ENCODE assay signal across 8 mouse cellular contexts in the genomic region with DNA sequence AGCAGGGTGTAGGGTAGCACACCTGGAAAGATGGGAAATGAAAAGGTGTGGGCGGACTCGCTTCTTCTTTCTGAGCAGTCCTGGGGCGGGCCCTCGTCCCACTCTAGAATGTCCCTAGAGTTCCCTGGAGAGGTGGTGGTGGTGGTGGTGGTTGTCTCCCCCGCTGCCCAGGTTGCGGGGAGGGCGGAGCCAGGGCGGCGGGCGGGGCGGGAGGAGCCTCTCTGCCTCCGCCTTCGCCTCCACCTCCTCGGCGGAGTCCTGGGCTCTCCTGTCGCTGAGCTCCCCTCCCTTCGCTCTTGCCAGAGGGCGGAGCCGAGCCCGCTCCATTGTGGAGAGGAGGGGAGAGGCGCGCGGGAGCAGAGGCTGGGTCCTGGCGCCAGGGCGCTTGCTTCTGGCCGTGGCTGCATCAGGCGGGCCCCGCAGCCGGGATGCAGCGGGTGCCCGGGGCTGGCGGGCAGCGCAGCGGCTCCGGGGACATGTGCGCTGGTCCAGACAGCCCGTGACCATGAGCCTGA. TPM values are rescaled to one million over a fixed set of nuclear protein-coding genes. Genes with fewer than 3 reads are reported as not detected.
DNase-seq lines count a peak whose midpoint lies in the region; ATAC-seq and TF ChIP-seq lines count a peak whose summit lies in the region.

No protein-coding gene starts in this region.

- DNase-seq in A20 (ENCODE audit: low read depth, low spot score), result peak; percentile 86
- DNase-seq in heart, embryonic 10.5 days (ENCODE audit: low spot score), result peak; percentile 94
- DNase-seq in kidney, postnatal 0 days (ENCODE audit: low spot score), result peak; percentile 96
- DNase-seq in liver, embryonic 13.5 days, result peak; percentile 85
- DNase-seq in neural tube, embryonic 11.5 days (ENCODE audit: low spot score), result peak; percentile 90
- DNase-seq in stomach, postnatal 0 days (ENCODE audit: low spot score), result peak; percentile 94

- peak overlapping the region; percentile 86 for H3K4me2 ChIP-seq in embryonic facial prominence, embryonic 15.5 days (replicated peaks)
- peak overlapping the region; percentile 97 for H3K4me2 ChIP-seq in kidney, postnatal 0 days (ENCODE audit: low read length)
- H3K4me2 ChIP-seq in liver, embryonic 13.5 days, result peak overlapping the region; percentile 99
- peak overlapping the region; percentile 81 for H3K4me2 ChIP-seq in neural tube, embryonic 11.5 days (ENCODE audit: low read depth)
- H3K4me2 ChIP-seq in stomach, postnatal 0 days (replicated peaks; ENCODE audit: low read depth), result peak overlapping the region; percentile 98

- TF ChIP-seq CTCF in bone marrow macrophage, adult 2 months (IDR thresholded peaks at IDR 0.05; ENCODE audit: low read depth, low read length), result no peak
- peak; percentile 32; the same call in 1 of the 2 replicates for TF ChIP-seq CTCF in kidney, postnatal 0 days (IDR thresholded peaks at IDR 0.05; ENCODE audit: low read depth)
- no peak; the same call in 1 of the 2 replicates for TF ChIP-seq CTCF in stomach, postnatal 0 days (IDR thresholded peaks at IDR 0.05; ENCODE audit: low read depth)

- peak overlapping the region; percentile 71 for H3K9ac ChIP-seq in embryonic facial prominence, embryonic 15.5 days
- H3K9ac ChIP-seq in kidney, postnatal 0 days (ENCODE audit: low read depth, low read length), result peak overlapping the region; percentile 72
- H3K9ac ChIP-seq in liver, embryonic 13.5 days, result peak overlapping the region; percentile 85
- H3K9ac ChIP-seq in neural tube, embryonic 11.5 days (ENCODE audit: low read length), result peak overlapping the region; percentile 83
- peak overlapping the region; percentile 83 for H3K9ac ChIP-seq in stomach, postnatal 0 days (ENCODE audit: low read length)

- TF ChIP-seq EP300 in stomach, postnatal 0 days (optimal IDR thresholded peaks at IDR 0.05), result no peak

- H3K4me1 ChIP-seq in bone marrow macrophage, adult 2 months (ENCODE audit: control insufficient read depth, insufficient read depth, low read length), result peaks cover 22% of the 10 kb centered on the region
- H3K4me1 ChIP-seq in embryonic facial prominence, embryonic 15.5 days, result peaks cover 46% of the 10 kb centered on the region
- peaks cover 56% of the 10 kb centered on the region for H3K4me1 ChIP-seq in heart, embryonic 10.5 days
- H3K4me1 ChIP-seq in kidney, postnatal 0 days (replicated peaks; ENCODE audit: insufficient read depth, low read length), result peaks cover 22% of the 10 kb centered on the region; the same call in 1 of the 2 replicates
- peaks cover 52% of the 10 kb centered on the region for H3K4me1 ChIP-seq in liver, embryonic 13.5 days (replicated peaks)
- H3K4me1 ChIP-seq in neural tube, embryonic 11.5 days (ENCODE audit: control insufficient read depth, insufficient read depth, low read length), result peaks cover 21% of the 10 kb centered on the region
- H3K4me1 ChIP-seq in stomach, postnatal 0 days (replicated peaks; ENCODE audit: control insufficient read depth, insufficient read depth), result peaks cover 8% of the 10 kb centered on the region

- ATAC-seq in embryonic facial prominence, embryonic 15.5 days (ENCODE audit: insufficient number of reproducible peaks, low FRiP score, low TSS enrichment, low read depth), result peak; percentile 75
- ATAC-seq in kidney, postnatal 0 days (replicated peaks; ENCODE audit: low FRiP score, low read depth), result peak; percentile 15; the same call in 1 of the 2 replicates
- ATAC-seq in liver, embryonic 13.5 days (ENCODE audit: low read depth), result peak; percentile 43
- peak; percentile 28 for ATAC-seq in neural tube, embryonic 11.5 days (ENCODE audit: insufficient read depth, low FRiP score, low TSS enrichment)
- peak; percentile 53 for ATAC-seq in stomach, postnatal 0 days (ENCODE audit: low FRiP score, low TSS enrichment)

- H3K36me3 ChIP-seq in embryonic facial prominence, embryonic 15.5 days, result peaks cover 38% of the 10 kb centered on the region
- peaks cover 49% of the 10 kb centered on the region for H3K36me3 ChIP-seq in heart, embryonic 10.5 days
- H3K36me3 ChIP-seq in kidney, postnatal 0 days (ENCODE audit: insufficient read depth, low read length), result peaks cover 37% of the 10 kb centered on the region
- H3K36me3 ChIP-seq in liver, embryonic 13.5 days, result peaks cover 52% of the 10 kb centered on the region
- peaks cover 22% of the 10 kb centered on the region for H3K36me3 ChIP-seq in neural tube, embryonic 11.5 days (ENCODE audit: control insufficient read depth, insufficient read depth, low read length)
- peaks cover 16% of the 10 kb centered on the region; the same call in 1 of the 2 replicates for H3K36me3 ChIP-seq in stomach, postnatal 0 days (ENCODE audit: control insufficient read depth, insufficient read depth, low read length)

- H3K4me3 ChIP-seq in bone marrow macrophage, adult 2 months (ENCODE audit: insufficient read depth, low read length), result peak overlapping the region; percentile 65
- peak overlapping the region; percentile 66 for H3K4me3 ChIP-seq in embryonic facial prominence, embryonic 15.5 days (replicated peaks)
- peak overlapping the region; percentile 69 for H3K4me3 ChIP-seq in heart, embryonic 10.5 days
- H3K4me3 ChIP-seq in kidney, postnatal 0 days (replicated peaks; ENCODE audit: low read depth, low read length), result peak overlapping the region; percentile 69
- peak overlapping the region; percentile 72 for H3K4me3 ChIP-seq in liver, embryonic 13.5 days (replicated peaks)
- peak overlapping the region; percentile 67 for H3K4me3 ChIP-seq in neural tube, embryonic 11.5 days (ENCODE audit: low read depth, low read length)
- H3K4me3 ChIP-seq in stomach, postnatal 0 days (ENCODE audit: low read depth, low read length), result peak overlapping the region; percentile 69

- no peaks in the 10 kb centered on the region for H3K27me3 ChIP-seq in embryonic facial prominence, embryonic 15.5 days
- H3K27me3 ChIP-seq in heart, embryonic 10.5 days (ENCODE audit: insufficient read depth, poor library complexity, severe bottlenecking), result no peaks in the 10 kb centered on the region
- H3K27me3 ChIP-seq in kidney, postnatal 0 days (ENCODE audit: insufficient read depth, low read length), result no peaks in the 10 kb centered on the region
- H3K27me3 ChIP-seq in liver, embryonic 13.5 days, result no peaks in the 10 kb centered on the region
- no peaks in the 10 kb centered on the region for H3K27me3 ChIP-seq in neural tube, embryonic 11.5 days (ENCODE audit: control insufficient read depth, insufficient read depth, low read length)
- H3K27me3 ChIP-seq in stomach, postnatal 0 days (ENCODE audit: control insufficient read depth, insufficient read depth, low read length), result no peaks in the 10 kb centered on the region

- no peak for TF ChIP-seq POLR2A in bone marrow macrophage, adult 2 months (IDR thresholded peaks at IDR 0.05; ENCODE audit: borderline replicate concordance, low read depth, low read length)

- 2% methylated on average over 35 of the region's 37 CpGs for WGBS in embryonic facial prominence, embryonic 15.5 days
- 2% methylated on average over 36 of the region's 37 CpGs for WGBS in heart, embryonic 10.5 days
- under 1% methylated on average over 30 of the region's 37 CpGs for WGBS in kidney, postnatal 0 days
- 1% methylated on average over 29 of the region's 37 CpGs for WGBS in liver, embryonic 13.5 days (ENCODE audit: insufficient replicate concordance)
- 0% methylated on average over 25 of the region's 37 CpGs for WGBS in neural tube, embryonic 11.5 days
- 2% methylated on average over 33 of the region's 37 CpGs for WGBS in stomach, postnatal 0 days

- no peak overlapping the region for H3K27ac ChIP-seq in bone marrow macrophage, adult 2 months (ENCODE audit: insufficient read depth, low read depth, low read length)
- peak overlapping the region; percentile 86 for H3K27ac ChIP-seq in embryonic facial prominence, embryonic 15.5 days (replicated peaks)
- H3K27ac ChIP-seq in heart, embryonic 10.5 days, result peak overlapping the region; percentile 87
- H3K27ac ChIP-seq in kidney, postnatal 0 days, result peak overlapping the region; percentile 75
- peak overlapping the region; percentile 95 for H3K27ac ChIP-seq in liver, embryonic 13.5 days
- H3K27ac ChIP-seq in neural tube, embryonic 11.5 days (ENCODE audit: low read depth, low read length), result peak overlapping the region; percentile 40; the same call in 1 of the 2 replicates
- peak overlapping the region; percentile 79 for H3K27ac ChIP-seq in stomach, postnatal 0 days (replicated peaks)

- H3K9me3 ChIP-seq in embryonic facial prominence, embryonic 15.5 days (replicated peaks), result no peaks in the 10 kb centered on the region
- H3K9me3 ChIP-seq in heart, embryonic 10.5 days, result no peaks in the 10 kb centered on the region
- no peaks in the 10 kb centered on the region for H3K9me3 ChIP-seq in kidney, postnatal 0 days (replicated peaks; ENCODE audit: low read length)
- H3K9me3 ChIP-seq in liver, embryonic 13.5 days (replicated peaks), result no peaks in the 10 kb centered on the region
- no peaks in the 10 kb centered on the region for H3K9me3 ChIP-seq in neural tube, embryonic 11.5 days (ENCODE audit: control insufficient read depth, low read length)
- no peaks in the 10 kb centered on the region for H3K9me3 ChIP-seq in stomach, postnatal 0 days (ENCODE audit: control insufficient read depth, low read length)

RNA-seq across cellular contexts. Expression of a gene that starts 3.4 kb away (rescaled TPM):
- 11.0 and 16.3 TPM in 2 replicates for polyA plus RNA-seq in bone marrow macrophage, adult 2 months (2012; ENCODE audit: insufficient read depth, insufficient read length, missing spikeins)
- 25.7 and 27.4 TPM in 2 replicates for polyA plus RNA-seq in embryonic facial prominence, embryonic 15.5 days (2015; fragmentation: Nextera tagmentation; extraction: Ambion mirVana)
- 29.7 and 38.1 TPM in 2 replicates for polyA plus RNA-seq in heart, embryonic 10.5 days (2016; fragmentation: Nextera tagmentation; extraction: Ambion mirVana)
- polyA plus RNA-seq in kidney, postnatal 0 days (2015; fragmentation: Nextera tagmentation; extraction: Ambion mirVana), result 19.8 and 21.0 TPM in 2 replicates
- polyA plus RNA-seq in liver, embryonic 13.5 days (2015; fragmentation: Nextera tagmentation; extraction: Ambion mirVana), result 9.4 and 12.2 TPM in 2 replicates
- polyA plus RNA-seq in neural tube, embryonic 11.5 days (2014; fragmentation: Nextera tagmentation; extraction: Ambion mirVana), result 84.9 and 95.9 TPM in 2 replicates
- polyA plus RNA-seq in stomach, postnatal 0 days (2015; fragmentation: Nextera tagmentation; extraction: Ambion mirVana), result 9.4 and 11.5 TPM in 2 replicates

RNA-seq across cellular contexts. Expression of a gene that starts 21.6 kb away (rescaled TPM):
- not detected in 2 replicates for polyA plus RNA-seq in bone marrow macrophage, adult 2 months (2012; ENCODE audit: insufficient read depth, insufficient read length, missing spikeins)
- polyA plus RNA-seq in embryonic facial prominence, embryonic 15.5 days (2015; fragmentation: Nextera tagmentation; extraction: Ambion mirVana), result 0.25 and 0.35 TPM in 2 replicates
- polyA plus RNA-seq in heart, embryonic 10.5 days (2016; fragmentation: Nextera tagmentation; extraction: Ambion mirVana), result 0.15 and 0.21 TPM in 2 replicates
- polyA plus RNA-seq in kidney, postnatal 0 days (2015; fragmentation: Nextera tagmentation; extraction: Ambion mirVana), result 0.11 and 0.16 TPM in 2 replicates
- 0.03 TPM in 1 of 2 replicates, not detected in the other for polyA plus RNA-seq in liver, embryonic 13.5 days (2015; fragmentation: Nextera tagmentation; extraction: Ambion mirVana)
- polyA plus RNA-seq in neural tube, embryonic 11.5 days (2014; fragmentation: Nextera tagmentation; extraction: Ambion mirVana), result 0.18 and 0.24 TPM in 2 replicates
- polyA plus RNA-seq in stomach, postnatal 0 days (2015; fragmentation: Nextera tagmentation; extraction: Ambion mirVana), result 0.12 TPM in 1 of 2 replicates, not detected in the other

RNA-seq across cellular contexts. Expression of a gene that starts 26.7 kb away (rescaled TPM):
- polyA plus RNA-seq in bone marrow macrophage, adult 2 months (2012; ENCODE audit: insufficient read depth, insufficient read length, missing spikeins), result not detected in 2 replicates
- 33.0 and 37.9 TPM in 2 replicates for polyA plus RNA-seq in embryonic facial prominence, embryonic 15.5 days (2015; fragmentation: Nextera tagmentation; extraction: Ambion mirVana)
- 11.2 and 14.3 TPM in 2 replicates for polyA plus RNA-seq in heart, embryonic 10.5 days (2016; fragmentation: Nextera tagmentation; extraction: Ambion mirVana)
- 146 TPM in 2 replicates for polyA plus RNA-seq in kidney, postnatal 0 days (2015; fragmentation: Nextera tagmentation; extraction: Ambion mirVana)
- polyA plus RNA-seq in liver, embryonic 13.5 days (2015; fragmentation: Nextera tagmentation; extraction: Ambion mirVana), result 11.2 and 14.9 TPM in 2 replicates
- polyA plus RNA-seq in neural tube, embryonic 11.5 days (2014; fragmentation: Nextera tagmentation; extraction: Ambion mirVana), result 8.0 and 8.8 TPM in 2 replicates
- polyA plus RNA-seq in stomach, postnatal 0 days (2015; fragmentation: Nextera tagmentation; extraction: Ambion mirVana), result 25.5 and 26.3 TPM in 2 replicates

RNA-seq across cellular contexts. Expression of a gene that starts 28.9 kb away (rescaled TPM):
- not detected in 2 replicates for polyA plus RNA-seq in bone marrow macrophage, adult 2 months (2012; ENCODE audit: insufficient read depth, insufficient read length, missing spikeins)
- polyA plus RNA-seq in embryonic facial prominence, embryonic 15.5 days (2015; fragmentation: Nextera tagmentation; extraction: Ambion mirVana), result not detected in 2 replicates
- not detected in 2 replicates for polyA plus RNA-seq in heart, embryonic 10.5 days (2016; fragmentation: Nextera tagmentation; extraction: Ambion mirVana)
- polyA plus RNA-seq in kidney, postnatal 0 days (2015; fragmentation: Nextera tagmentation; extraction: Ambion mirVana), result not detected in 2 replicates
- polyA plus RNA-seq in liver, embryonic 13.5 days (2015; fragmentation: Nextera tagmentation; extraction: Ambion mirVana), result not detected in 2 replicates
- not detected in 2 replicates for polyA plus RNA-seq in neural tube, embryonic 11.5 days (2014; fragmentation: Nextera tagmentation; extraction: Ambion mirVana)
- not detected in 2 replicates for polyA plus RNA-seq in stomach, postnatal 0 days (2015; fragmentation: Nextera tagmentation; extraction: Ambion mirVana)

Comparison
In these comparisons a context has a peak if more than half of its experiments do, and no peak if none do; other contexts are left out.
1. ATAC-seq: peak in every context shown above with its lines; median percentile 75 in embryonic facial prominence, embryonic 15.5 days; 53 in stomach, postnatal 0 days; 43 in liver, embryonic 13.5 days; 28 in neural tube, embryonic 11.5 days; 15 in kidney, postnatal 0 days.